Mouse (Mus musculus) stomach, embryonic 16.5 days (tissue): ENCODE data around the gene Mcmbp. TPM values are rescaled to one million over a fixed set of nuclear protein-coding genes. Genes with fewer than 3 reads are reported as not detected.

Experiments
- ATAC-seq: fragments of 200-750 bp; cut with Nextera tagmentation; 2 replicates; pipeline ENCODE4 v1.8.0; 2017; ENCODE audit warnings: moderate number of reproducible peaks, moderate TSS enrichment; ENCODE audit not compliant: insufficient read depth, low FRiP score
- H3K27ac ChIP-seq: fragments of 300-500 bp; sonication (generic); 2 replicates; pipeline ENCODE4 v1.5.1; 2014; ENCODE audit warnings: low read length
- H3K27me3 ChIP-seq: fragments of 300-500 bp; sonication (generic); 2 replicates; pipeline ENCODE4 v1.6.1; 2014; ENCODE audit warnings: low read length, control low read depth, mixed read lengths; ENCODE audit not compliant: control insufficient read depth, insufficient read depth
- H3K36me3 ChIP-seq: fragments of 300-500 bp; sonication (generic); 2 replicates; pipeline ENCODE4 v1.6.1; 2014; ENCODE audit warnings: low read length; ENCODE audit not compliant: control insufficient read depth, insufficient read depth
- H3K4me1 ChIP-seq: fragments of 300-500 bp; sonication (generic); 2 replicates; pipeline ENCODE4 v1.6.1; 2014; ENCODE audit warnings: low read length, control low read depth, mixed read lengths; ENCODE audit not compliant: control insufficient read depth, insufficient read depth
- H3K4me2 ChIP-seq: fragments of 300-500 bp; sonication (generic); 2 replicates; pipeline ENCODE4 v1.6.1; 2014; ENCODE audit warnings: low read depth, low read length, mixed read lengths
- H3K4me3 ChIP-seq: fragments of 300-500 bp; sonication (generic); replicated peaks from 2 replicates; pipeline ENCODE4 v1.5.1; 2014; ENCODE audit warnings: mild to moderate bottlenecking, low read length
- H3K9ac ChIP-seq: fragments of 300-500 bp; sonication (generic); 2 replicates; pipeline ENCODE4 v1.6.1; 2014; ENCODE audit warnings: low read length
- H3K9me3 ChIP-seq: fragments of 300-500 bp; sonication (generic); replicated peaks from 2 replicates; pipeline ENCODE4 v1.6.1; 2016; ENCODE audit warnings: low read length, control low read depth; ENCODE audit not compliant: control insufficient read depth
- WGBS: fragments of 180-500 bp; shearing (Covaris S2); extraction: QIAGEN DNeasy Blood & Tissue Kit; methylation state at CpG from one replicate; pipeline ENCODE4 v1.1.7; 2014; 5-methylcytosine and 5-hydroxymethylcytosine counted together
- polyA plus RNA-seq: library from polyadenylated mRNA; unstranded; fragments of >200 nt; fragmentation: Nextera tagmentation; extraction: Ambion mirVana; gene quantifications from 2 replicates; pipeline ENCODE4 v1.2.1, GENCODE M21; 2015

Mcmbp gene
- polyA plus RNA-seq, 1 experiment from 2014 or later, result 46.3 TPM

GRCm38 (mm10) chr7:128750296-128750695 is 10.0 kb upstream of the Mcmbp start:
- Histone ChIP-seq H3K4me1 (peaks cover 26% of the 10 kb centered on the region), H3K27me3 (no peaks in the 10 kb centered on the region), H3K27ac (no peak overlapping the region), H3K9ac (no peak overlapping the region), H3K36me3 (peaks cover 11% of the 10 kb centered on the region; the same call in 1 of the 2 replicates), H3K4me2 (no peak overlapping the region), H3K4me3 (no peak overlapping the region), H3K9me3 (no peaks in the 10 kb centered on the region)
- no peak for ATAC-seq
- WGBS, result 92% methylated on average over 9 of the region's 9 CpGs

GRCm38 (mm10) chr7:128748758-128749157 is 8.5 kb upstream of the Mcmbp start:
- 55% methylated on average over 3 of the region's 3 CpGs for WGBS
- peaks cover 26% of the 10 kb centered on the region for H3K4me1 ChIP-seq
- peaks cover 5% of the 10 kb centered on the region; the same call in 1 of the 2 replicates for H3K36me3 ChIP-seq
- no peaks in the 10 kb centered on the region for H3K9me3 ChIP-seq
- no peaks in the 10 kb centered on the region for H3K27me3 ChIP-seq
- peak overlapping the region; percentile 2; the same call in 1 of the 2 replicates for H3K27ac ChIP-seq
- ATAC-seq, result peak; percentile 69
- no peak overlapping the region for H3K4me2 ChIP-seq
- H3K4me3 ChIP-seq, result no peak overlapping the region
- no peak overlapping the region for H3K9ac ChIP-seq

GRCm38 (mm10) chr7:128746151-128746550 is 5.9 kb upstream of the Mcmbp start:
- Histone ChIP-seq H3K36me3 (peaks cover 5% of the 10 kb centered on the region; the same call in 1 of the 2 replicates), H3K9ac (peak overlapping the region; percentile 97), H3K9me3 (no peaks in the 10 kb centered on the region), H3K4me3 (peak overlapping the region; percentile 99), H3K27ac (no peak overlapping the region), H3K4me2 (peak overlapping the region; percentile 92), H3K27me3 (0 out of 2 replicates have a peak, but pooled peaks cover 2% of the 10 kb centered on the region), H3K4me1 (peaks cover 26% of the 10 kb centered on the region)
- no peak for ATAC-seq
- 81% methylated on average over 10 of the region's 10 CpGs for WGBS

- under 1% methylated on average over 55 of the region's 55 CpGs for WGBS
Measured at GRCm38 (mm10) chr7:128744684-128745485, 4.6 kb upstream of the Mcmbp start, which contains the start of gene Sec23ip. Gene Sec23ip (plus strand): TSS chr7:128744943.

GRCm38 (mm10) chr7:128743898-128744297 is 3.6 kb upstream of the Mcmbp start:
- H3K4me2 ChIP-seq, result peak overlapping the region; percentile 92
- no peak for ATAC-seq

More at GRCm38 (mm10) chr7:128744684-128745485, 4.6 kb upstream of the Mcmbp start, which contains the start of gene Sec23ip:
- H3K9ac ChIP-seq, result peak within 1 kb of the TSS; percentile 97
- no peaks in the 10 kb centered on the region for H3K9me3 ChIP-seq
- peaks cover 29% of the 10 kb centered on the region for H3K4me1 ChIP-seq
- peak within 1 kb of the TSS; percentile 57; the same call in 1 of the 2 replicates for H3K27ac ChIP-seq
- H3K4me3 ChIP-seq, result peak within 1 kb of the TSS; percentile 99
- H3K4me2 ChIP-seq, result peak within 1 kb of the TSS; percentile 92
- ATAC-seq, result peak; percentile 88
- 0 out of 2 replicates have a peak, but pooled peaks cover 2% of the 10 kb centered on the region for H3K27me3 ChIP-seq
- no peaks in the 10 kb centered on the region for H3K36me3 ChIP-seq

GRCm38 (mm10) chr7:128739462-128740277 is 625 bp downstream of the Mcmbp start:
- Histone ChIP-seq H3K36me3 (0 out of 2 replicates have a peak, but pooled peaks cover 4% of the 10 kb centered on the region), H3K27ac (peak overlapping the region; percentile 86), H3K9me3 (no peaks in the 10 kb centered on the region), H3K4me1 (peaks cover 26% of the 10 kb centered on the region), H3K4me2 (peak overlapping the region; percentile 81), H3K9ac (peak overlapping the region; percentile 98), H3K4me3 (peak overlapping the region; percentile 85), H3K27me3 (0 out of 2 replicates have a peak, but pooled peaks cover 2% of the 10 kb centered on the region)
- WGBS, result under 1% methylated on average over 62 of the region's 80 CpGs
- peak; percentile 1; the same call in 1 of the 2 replicates for ATAC-seq

More at GRCm38 (mm10) chr7:128743898-128744297, 3.6 kb upstream of the Mcmbp start:
- Histone ChIP-seq H3K4me3 (peak overlapping the region; percentile 99), H3K4me1 (peaks cover 30% of the 10 kb centered on the region), H3K36me3 (no peaks in the 10 kb centered on the region), H3K9ac (peak overlapping the region; percentile 69; the same call in 1 of the 2 replicates), H3K27me3 (0 out of 2 replicates have a peak, but pooled peaks cover 2% of the 10 kb centered on the region), H3K27ac (no peak overlapping the region), H3K9me3 (no peaks in the 10 kb centered on the region)
- WGBS, result 57% methylated on average over 2 of the region's 2 CpGs

GRCm38 (mm10) chr7:128739116-128739461 is 1.2 kb downstream of the Mcmbp start:
- whole genome bisulfite sequencing, result 1% methylated on average over 15 of the region's 15 CpGs
- ATAC-seq, result no peak

GRCm38 (mm10) chr7:128738041-128738440 is 2.3 kb downstream of the Mcmbp start:
- H3K4me2 ChIP-seq, result peak overlapping the region; percentile 81
- peak overlapping the region; percentile 85 for H3K4me3 ChIP-seq
- H3K36me3 ChIP-seq, result 0 out of 2 replicates have a peak, but pooled peaks cover 4% of the 10 kb centered on the region
- peak overlapping the region; percentile 54 for H3K9ac ChIP-seq
- H3K27me3 ChIP-seq, result 0 out of 2 replicates have a peak, but pooled peaks cover 2% of the 10 kb centered on the region
- H3K9me3 ChIP-seq, result no peaks in the 10 kb centered on the region
- peaks cover 26% of the 10 kb centered on the region for H3K4me1 ChIP-seq
- ATAC-seq, result no peak
- 47% methylated on average over 5 of the region's 5 CpGs for WGBS
- H3K27ac ChIP-seq, result no peak overlapping the region

More at GRCm38 (mm10) chr7:128739116-128739461, 1.2 kb downstream of the Mcmbp start:
- Histone ChIP-seq H3K9ac (peak overlapping the region; percentile 98), H3K4me1 (peaks cover 26% of the 10 kb centered on the region), H3K9me3 (no peaks in the 10 kb centered on the region), H3K27ac (no peak overlapping the region), H3K4me2 (peak overlapping the region; percentile 81), H3K27me3 (0 out of 2 replicates have a peak, but pooled peaks cover 2% of the 10 kb centered on the region), H3K36me3 (0 out of 2 replicates have a peak, but pooled peaks cover 4% of the 10 kb centered on the region), H3K4me3 (peak overlapping the region; percentile 85)
